Mouse (Mus musculus): Measurements from ENCODE around the gene Cldn8.

- TF ChIP-seq POLR2A (IDR thresholded peaks at IDR 0.05; ENCODE audit: borderline replicate concordance, control insufficient read depth, low read depth, low read length): no peak
- no peak for TF ChIP-seq CTCF (IDR thresholded peaks at IDR 0.05; ENCODE audit: control insufficient read depth, insufficient read depth, low read length)
Observed at GRCm38 (mm10) chr16:88569732-88570131, 6.7 kb upstream of the Cldn8 start.

Data from bone marrow, adult 2 months (tissue).